ENCODE assay signal across 12 mouse cellular contexts in the genomic region with DNA sequence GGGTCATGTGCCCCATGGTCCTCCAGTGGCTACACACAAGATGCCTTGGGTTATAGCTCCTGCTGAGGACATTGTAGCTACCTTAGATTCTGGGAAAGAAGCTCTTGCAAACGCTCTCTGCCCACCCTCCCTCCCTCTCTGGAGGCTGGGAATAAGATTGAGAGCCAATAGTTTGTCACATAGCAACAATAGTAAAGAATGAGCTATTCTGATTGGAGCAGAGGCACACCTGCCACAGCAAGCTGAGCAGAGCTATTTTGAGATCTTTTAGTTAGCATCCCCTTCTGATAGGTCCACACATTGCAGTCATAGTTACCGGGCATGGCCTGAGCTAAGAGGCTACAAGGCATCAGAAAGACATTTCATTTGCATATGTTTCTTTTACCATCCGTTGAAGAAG. TPM values are rescaled to one million over a fixed set of nuclear protein-coding genes. Genes with fewer than 3 reads are reported as not detected.
DNase-seq lines count a peak whose midpoint lies in the region; ATAC-seq and TF ChIP-seq lines count a peak whose summit lies in the region.
"Had no signal": no experiment of that assay in that cellular context is flagged by ENCODE, and none has a peak within 500 bp of the region (broad histone marks: within the 10 kb centered on the region; RNA-seq: fewer than 3 reads in every experiment).

No protein-coding gene starts in this region.

- peak; percentile 26; the same call in 1 of the 2 replicates for ATAC-seq in forebrain, embryonic 14.5 days
- ATAC-seq in forebrain, embryonic 12.5 days (ENCODE audit: low FRiP score): no peak
- ATAC-seq in midbrain, embryonic 13.5 days: 0 out of 2 replicates have a peak, but pooled peaks have one; percentile 53
- ATAC-seq in midbrain, embryonic 11.5 days (ENCODE audit: low FRiP score): no peak
- peak; percentile 82 for ATAC-seq in midbrain, embryonic 16.5 days

- H3K4me3 ChIP-seq in forebrain, embryonic 14.5 days (ENCODE audit: low read depth, low read length): no peak overlapping the region
- H3K4me3 ChIP-seq in forebrain, embryonic 12.5 days (replicated peaks): no peak overlapping the region
- H3K4me3 ChIP-seq in midbrain, embryonic 13.5 days (replicated peaks): no peak overlapping the region
- H3K4me3 ChIP-seq in midbrain, embryonic 11.5 days (ENCODE audit: low read depth, low read length): no peak overlapping the region
- H3K4me3 ChIP-seq in midbrain, embryonic 16.5 days (ENCODE audit: low read depth, low read length): no peak overlapping the region
- H3K4me3 ChIP-seq: heart, embryonic 13.5 days; limb, embryonic 12.5 days had no signal

- no peak for TF ChIP-seq CTCF in brain, embryonic 14.5 days (IDR thresholded peaks at IDR 0.05; ENCODE audit: borderline replicate concordance, extremely low read depth, insufficient read depth, insufficient read length)

- no peak overlapping the region for H3K27ac ChIP-seq in forebrain, embryonic 14.5 days (ENCODE audit: low read depth, low read length)
- H3K27ac ChIP-seq in forebrain, embryonic 12.5 days: no peak overlapping the region
- no peak overlapping the region for H3K27ac ChIP-seq in midbrain, embryonic 13.5 days
- no peak overlapping the region for H3K27ac ChIP-seq in midbrain, embryonic 11.5 days (ENCODE audit: low read depth, low read length)
- no peak overlapping the region for H3K27ac ChIP-seq in midbrain, embryonic 16.5 days (ENCODE audit: low read length)
- H3K27ac ChIP-seq: heart, embryonic 13.5 days; limb, embryonic 12.5 days had no signal

- WGBS in forebrain, embryonic 14.5 days: 10% methylated on average over 3 of the region's 3 CpGs
- WGBS in forebrain, embryonic 12.5 days: 16% methylated on average over 3 of the region's 3 CpGs
- 17% methylated on average over 3 of the region's 3 CpGs for WGBS in midbrain, embryonic 13.5 days
- 10% methylated on average over 3 of the region's 3 CpGs for WGBS in midbrain, embryonic 11.5 days
- WGBS in midbrain, embryonic 16.5 days: 14% methylated on average over 3 of the region's 3 CpGs

- no peak overlapping the region for H3K4me2 ChIP-seq in forebrain, embryonic 14.5 days (ENCODE audit: low read length)
- H3K4me2 ChIP-seq in forebrain, embryonic 12.5 days: no peak overlapping the region
- H3K4me2 ChIP-seq in midbrain, embryonic 13.5 days (replicated peaks): no peak overlapping the region
- H3K4me2 ChIP-seq in midbrain, embryonic 11.5 days: no peak overlapping the region
- 0 out of 2 replicates have a peak overlapping the region, but pooled peaks have one; percentile 9 for H3K4me2 ChIP-seq in midbrain, embryonic 16.5 days (ENCODE audit: low read length)
- H3K4me2 ChIP-seq: heart, embryonic 13.5 days; limb, embryonic 12.5 days had no signal

- no peaks in the 10 kb centered on the region for H3K27me3 ChIP-seq in forebrain, embryonic 14.5 days (replicated peaks; ENCODE audit: control insufficient read depth, insufficient read depth, low read length)
- H3K27me3 ChIP-seq in forebrain, embryonic 12.5 days: no peaks in the 10 kb centered on the region
- H3K27me3 ChIP-seq in midbrain, embryonic 13.5 days: no peaks in the 10 kb centered on the region
- no peaks in the 10 kb centered on the region for H3K27me3 ChIP-seq in midbrain, embryonic 11.5 days (ENCODE audit: control insufficient read depth, insufficient read depth, low read length)
- no peaks in the 10 kb centered on the region for H3K27me3 ChIP-seq in midbrain, embryonic 16.5 days (ENCODE audit: control insufficient read depth, insufficient read depth, low read depth, low read length)
- H3K27me3 ChIP-seq: heart, embryonic 13.5 days; limb, embryonic 12.5 days had no signal

- H3K36me3 ChIP-seq in forebrain, embryonic 14.5 days (ENCODE audit: control insufficient read depth, insufficient read depth, low read length): no peaks in the 10 kb centered on the region
- no peaks in the 10 kb centered on the region for H3K36me3 ChIP-seq in forebrain, embryonic 12.5 days (replicated peaks)
- no peaks in the 10 kb centered on the region for H3K36me3 ChIP-seq in midbrain, embryonic 13.5 days
- H3K36me3 ChIP-seq in midbrain, embryonic 11.5 days (ENCODE audit: control insufficient read depth, insufficient read depth, low read length): no peaks in the 10 kb centered on the region
- no peaks in the 10 kb centered on the region for H3K36me3 ChIP-seq in midbrain, embryonic 16.5 days (ENCODE audit: control insufficient read depth, insufficient read depth, low read length)
- H3K36me3 ChIP-seq: heart, embryonic 13.5 days; limb, embryonic 12.5 days had no signal

- H3K9ac ChIP-seq in forebrain, embryonic 14.5 days (ENCODE audit: low read length): no peak overlapping the region
- no peak overlapping the region for H3K9ac ChIP-seq in forebrain, embryonic 12.5 days
- H3K9ac ChIP-seq in midbrain, embryonic 13.5 days (replicated peaks): no peak overlapping the region
- H3K9ac ChIP-seq in midbrain, embryonic 11.5 days (ENCODE audit: low read length): no peak overlapping the region
- H3K9ac ChIP-seq in midbrain, embryonic 16.5 days (ENCODE audit: low read depth, low read length): no peak overlapping the region
- H3K9ac ChIP-seq: heart, embryonic 13.5 days had no signal

- peak; percentile 51 for DNase-seq in forebrain, embryonic 14.5 days (ENCODE audit: low spot score)
- no peak for DNase-seq in midbrain, embryonic 11.5 days (ENCODE audit: low spot score, missing footprints)
- DNase-seq in brain, embryonic 14.5 days (ENCODE audit: low read depth): peak; percentile 64
- no peak for DNase-seq in ovary, adult 18-20 months (ENCODE audit: low spot score)
- DNase-seq in kidney, postnatal 36 days: no peak
- DNase-seq: cerebellum, adult 2 months; kidney, adult 18-20 months had no signal

- no peaks in the 10 kb centered on the region for H3K4me1 ChIP-seq in forebrain, embryonic 14.5 days (ENCODE audit: control insufficient read depth, insufficient read depth, low read length)
- H3K4me1 ChIP-seq in forebrain, embryonic 12.5 days: no peaks in the 10 kb centered on the region
- H3K4me1 ChIP-seq in midbrain, embryonic 13.5 days (replicated peaks): 0 out of 2 replicates have a peak, but pooled peaks cover 4% of the 10 kb centered on the region
- H3K4me1 ChIP-seq in midbrain, embryonic 11.5 days (ENCODE audit: control insufficient read depth, insufficient read depth, low read length): no peaks in the 10 kb centered on the region
- no peaks in the 10 kb centered on the region for H3K4me1 ChIP-seq in midbrain, embryonic 16.5 days (ENCODE audit: control insufficient read depth, insufficient read depth, low read length)
- H3K4me1 ChIP-seq: limb, embryonic 12.5 days had no signal

- TF ChIP-seq POLR2A in brain, embryonic 14.5 days (IDR thresholded peaks at IDR 0.05; ENCODE audit: borderline replicate concordance, extremely low read depth, insufficient read depth, insufficient read length, poor library complexity, severe bottlenecking): no peak

- H3K9me3 ChIP-seq in forebrain, embryonic 14.5 days (replicated peaks; ENCODE audit: control insufficient read depth, low read length): no peaks in the 10 kb centered on the region
- no peaks in the 10 kb centered on the region for H3K9me3 ChIP-seq in forebrain, embryonic 12.5 days
- no peaks in the 10 kb centered on the region for H3K9me3 ChIP-seq in midbrain, embryonic 13.5 days
- no peaks in the 10 kb centered on the region for H3K9me3 ChIP-seq in midbrain, embryonic 11.5 days (ENCODE audit: control insufficient read depth, low read length)
- H3K9me3 ChIP-seq in midbrain, embryonic 16.5 days (replicated peaks; ENCODE audit: control insufficient read depth, low read length, poor library complexity, severe bottlenecking): no peaks in the 10 kb centered on the region
- H3K9me3 ChIP-seq: heart, embryonic 13.5 days; limb, embryonic 12.5 days had no signal

RNA-seq across cellular contexts. Expression of gene Ep300, which starts 8.2 kb away (rescaled TPM):
- 14.2 and 19.5 TPM in 2 replicates for polyA plus RNA-seq in forebrain, embryonic 14.5 days (2014; fragmentation: Nextera tagmentation; extraction: Ambion mirVana)
- 26.0 and 27.2 TPM in 2 replicates for polyA plus RNA-seq in forebrain, embryonic 12.5 days (2016; fragmentation: Nextera tagmentation; extraction: Ambion mirVana)
- polyA plus RNA-seq in midbrain, embryonic 13.5 days (2015; fragmentation: Nextera tagmentation; extraction: Ambion mirVana): 22.8 and 25.3 TPM in 2 replicates
- polyA plus RNA-seq in midbrain, embryonic 11.5 days (2014; fragmentation: Nextera tagmentation; extraction: Ambion mirVana): 23.7 and 25.8 TPM in 2 replicates
- polyA plus RNA-seq in brain, embryonic 14.5 days (2012; rRNA removed): 33.5 and 64.0 TPM in 2 replicates
- polyA plus RNA-seq in midbrain, embryonic 16.5 days (2015; fragmentation: Nextera tagmentation; extraction: Ambion mirVana): 18.9 and 21.2 TPM in 2 replicates

Comparison
In these comparisons a context has a peak if more than half of its experiments do, and no peak if none do; other contexts are left out.
1. ATAC-seq: peak in forebrain, embryonic 14.5 days (single experiment), midbrain, embryonic 13.5 days (single experiment) and midbrain, embryonic 16.5 days (single experiment); none in forebrain, embryonic 12.5 days (single experiment) and midbrain, embryonic 11.5 days (single experiment).
2. DNase-seq: peak in forebrain, embryonic 14.5 days (single experiment) and brain, embryonic 14.5 days (single experiment); none in midbrain, embryonic 11.5 days (single experiment), ovary, adult 18-20 months (single experiment) and kidney, postnatal 36 days (0 of 2).